Mouse (Mus musculus): ENCODE measurements around the gene Klk7.

DNA sequence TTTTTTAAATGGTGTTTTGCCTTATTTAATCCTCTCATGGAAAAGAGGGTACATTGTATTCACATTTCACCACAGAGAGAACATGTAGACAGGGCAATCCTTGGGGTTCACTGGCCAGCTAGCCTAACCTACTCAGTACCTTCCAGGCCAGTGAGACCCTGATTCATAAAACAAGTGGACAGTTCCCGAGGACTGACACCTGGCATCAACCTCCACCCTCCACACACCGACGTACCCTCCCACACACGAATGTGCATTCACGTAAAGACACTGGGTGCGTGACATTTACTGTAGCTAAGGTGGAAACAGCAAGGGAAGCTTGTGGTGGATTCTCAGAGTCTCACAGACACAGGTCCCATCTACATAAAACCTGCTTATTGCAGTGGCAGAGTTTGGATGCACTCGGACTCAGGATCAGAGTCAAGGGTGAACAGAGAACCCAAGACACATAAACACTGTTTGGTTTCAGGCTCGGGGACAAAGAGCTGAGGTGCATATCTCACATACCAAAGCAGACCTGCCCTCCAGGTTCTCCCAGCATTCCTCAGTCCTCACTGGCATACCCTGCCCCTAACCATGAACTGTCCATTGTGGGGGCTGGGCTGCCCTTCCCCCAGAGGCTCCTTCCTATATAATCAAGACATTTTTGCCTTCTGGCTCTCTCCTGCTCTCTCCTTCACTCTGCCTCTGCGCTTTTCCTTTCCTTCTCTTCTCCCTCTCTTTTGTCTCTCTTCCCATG, 43.7 kb downstream of the Klk7 start:
- TF ChIP-seq CTCF (conservative IDR thresholded peaks at IDR 0.05; ENCODE audit: insufficient read depth, insufficient read length, low read depth, low read length) (no peak), POLR2A (IDR thresholded peaks at IDR 0.05; ENCODE audit: low read depth, low read length) (no peak)

Data from kidney, adult 2 months (tissue).